Mouse (Mus musculus): Measurements from ENCODE around the gene Slc7a11. TPM values are rescaled to one million over a fixed set of nuclear protein-coding genes. Genes with fewer than 3 reads are reported as not detected.

Gene Slc7a11
- polyA plus RNA-seq, 1 experiment, result 1.4 TPM

DNA sequence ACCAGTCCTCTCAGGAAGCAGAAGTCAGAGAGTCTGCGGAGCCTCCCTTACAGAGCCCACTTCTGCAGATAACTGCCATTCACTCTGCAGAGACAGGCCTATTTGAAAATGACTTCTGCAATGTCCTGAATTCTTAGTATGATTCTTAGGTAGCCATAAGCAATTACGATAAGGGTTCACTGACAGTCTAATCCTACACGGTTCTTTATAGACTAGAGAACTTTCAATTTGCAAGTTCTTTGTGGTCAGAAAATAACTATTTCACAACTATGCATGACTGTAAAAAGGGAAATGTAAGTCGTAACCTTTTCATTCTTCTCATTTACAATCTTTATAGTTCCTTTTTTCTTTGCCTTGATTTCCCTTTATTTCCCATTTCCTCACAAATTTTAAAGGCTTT is 380.0 kb downstream of the Slc7a11 start:
- WGBS, result 54% methylated on average over 4 of the region's 4 CpGs
- H3K4me3 ChIP-seq (replicated peaks; ENCODE audit: control insufficient read depth, low read depth, low read length), result no peak overlapping the region

DNA sequence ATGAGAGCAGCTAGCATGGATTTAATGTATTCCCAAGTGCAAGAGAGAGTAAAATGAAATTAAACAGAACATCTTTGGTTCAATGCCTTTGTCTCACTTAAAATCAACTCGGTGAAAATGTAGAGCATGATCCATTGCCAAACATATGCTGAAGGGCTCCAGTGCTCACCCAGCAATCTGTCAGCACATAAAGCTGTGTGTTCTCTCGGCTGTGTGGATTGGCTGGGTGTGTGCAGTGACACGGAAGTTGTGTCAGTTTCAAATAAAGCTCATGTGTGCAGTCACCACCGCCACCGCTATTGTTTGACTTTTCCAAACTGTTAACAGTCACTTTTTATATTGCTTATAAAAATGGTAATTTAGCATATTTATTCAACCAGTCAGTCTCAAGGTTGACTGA is 398.7 kb downstream of the Slc7a11 start:
- Histone ChIP-seq H3K4me3 (replicated peaks; ENCODE audit: control insufficient read depth, low read depth, low read length) (no peak overlapping the region), H3K27ac (ENCODE audit: control insufficient read depth, insufficient read depth, low read depth, low read length, poor library complexity) (no peak overlapping the region), H3K4me1 (ENCODE audit: control insufficient read depth, insufficient read depth, low read length) (no peaks in the 10 kb centered on the region)
- 75% methylated on average over 5 of the region's 5 CpGs for WGBS
- TF ChIP-seq POLR2A (IDR thresholded peaks at IDR 0.05; ENCODE audit: borderline replicate concordance, control insufficient read depth, low read depth, low read length) (no peak), CTCF (IDR thresholded peaks at IDR 0.05; ENCODE audit: control insufficient read depth, insufficient read depth, low read length) (no peak)

More for the DNA sequence above, 380.0 kb downstream of the Slc7a11 start:
- no peak overlapping the region for H3K27ac ChIP-seq (ENCODE audit: control insufficient read depth, insufficient read depth, low read depth, low read length, poor library complexity)
- TF ChIP-seq POLR2A (IDR thresholded peaks at IDR 0.05; ENCODE audit: borderline replicate concordance, control insufficient read depth, low read depth, low read length), result no peak
- no peak for TF ChIP-seq CTCF (IDR thresholded peaks at IDR 0.05; ENCODE audit: control insufficient read depth, insufficient read depth, low read length)
- H3K4me1 ChIP-seq (ENCODE audit: control insufficient read depth, insufficient read depth, low read length), result no peaks in the 10 kb centered on the region

DNA sequence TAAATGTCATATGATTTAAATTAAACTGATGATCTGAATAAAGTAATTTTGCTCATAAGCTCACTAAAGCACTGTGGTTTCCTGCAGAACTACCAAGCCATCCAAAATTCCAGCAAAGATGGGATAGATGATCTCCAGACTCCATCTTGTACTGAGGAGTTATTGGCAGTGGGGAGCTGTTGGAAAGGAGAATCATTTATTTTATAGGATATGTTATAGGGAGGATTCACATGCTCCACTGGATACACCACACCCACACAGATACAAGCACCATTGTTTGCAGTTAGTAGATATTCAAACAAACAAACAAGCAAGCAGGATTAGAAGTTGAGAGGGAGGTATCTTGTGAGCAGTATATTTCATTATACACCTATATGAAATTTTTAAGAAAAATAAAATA is 399.3 kb downstream of the Slc7a11 start:
- Histone ChIP-seq H3K4me3 (replicated peaks; ENCODE audit: control insufficient read depth, low read depth, low read length) (no peak overlapping the region), H3K27ac (ENCODE audit: control insufficient read depth, insufficient read depth, low read depth, low read length, poor library complexity) (no peak overlapping the region), H3K4me1 (ENCODE audit: control insufficient read depth, insufficient read depth, low read length) (no peaks in the 10 kb centered on the region)
- TF ChIP-seq POLR2A (IDR thresholded peaks at IDR 0.05; ENCODE audit: borderline replicate concordance, control insufficient read depth, low read depth, low read length), result no peak
- no peak for TF ChIP-seq CTCF (IDR thresholded peaks at IDR 0.05; ENCODE audit: control insufficient read depth, insufficient read depth, low read length)

DNA sequence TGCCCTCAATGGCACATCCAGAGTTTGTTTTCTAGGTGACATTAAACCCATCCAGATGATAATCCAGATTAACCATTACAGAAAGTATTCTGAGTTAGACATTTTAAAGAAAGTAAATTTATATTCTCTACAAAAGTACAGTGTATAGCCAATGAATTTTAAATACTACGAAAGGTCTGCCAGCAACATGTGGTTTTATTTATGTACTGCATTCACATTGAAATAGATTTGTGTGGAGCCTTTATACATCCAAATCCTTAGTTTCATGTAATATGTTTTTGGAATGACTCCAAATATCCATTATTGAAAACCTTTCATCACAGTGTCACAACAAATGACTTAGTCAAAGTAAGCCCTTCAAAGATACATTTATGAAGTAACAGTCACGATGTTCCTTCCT is 402.3 kb downstream of the Slc7a11 start:
- TF ChIP-seq POLR2A (IDR thresholded peaks at IDR 0.05; ENCODE audit: borderline replicate concordance, control insufficient read depth, low read depth, low read length) (no peak), CTCF (IDR thresholded peaks at IDR 0.05; ENCODE audit: control insufficient read depth, insufficient read depth, low read length) (no peak)
- no peak overlapping the region for H3K4me3 ChIP-seq (replicated peaks; ENCODE audit: control insufficient read depth, low read depth, low read length)
- 74% methylated on average over 2 of the region's 2 CpGs for WGBS
- no peaks in the 10 kb centered on the region for H3K4me1 ChIP-seq (ENCODE audit: control insufficient read depth, insufficient read depth, low read length)
- H3K27ac ChIP-seq (ENCODE audit: control insufficient read depth, insufficient read depth, low read depth, low read length, poor library complexity), result no peak overlapping the region

DNA sequence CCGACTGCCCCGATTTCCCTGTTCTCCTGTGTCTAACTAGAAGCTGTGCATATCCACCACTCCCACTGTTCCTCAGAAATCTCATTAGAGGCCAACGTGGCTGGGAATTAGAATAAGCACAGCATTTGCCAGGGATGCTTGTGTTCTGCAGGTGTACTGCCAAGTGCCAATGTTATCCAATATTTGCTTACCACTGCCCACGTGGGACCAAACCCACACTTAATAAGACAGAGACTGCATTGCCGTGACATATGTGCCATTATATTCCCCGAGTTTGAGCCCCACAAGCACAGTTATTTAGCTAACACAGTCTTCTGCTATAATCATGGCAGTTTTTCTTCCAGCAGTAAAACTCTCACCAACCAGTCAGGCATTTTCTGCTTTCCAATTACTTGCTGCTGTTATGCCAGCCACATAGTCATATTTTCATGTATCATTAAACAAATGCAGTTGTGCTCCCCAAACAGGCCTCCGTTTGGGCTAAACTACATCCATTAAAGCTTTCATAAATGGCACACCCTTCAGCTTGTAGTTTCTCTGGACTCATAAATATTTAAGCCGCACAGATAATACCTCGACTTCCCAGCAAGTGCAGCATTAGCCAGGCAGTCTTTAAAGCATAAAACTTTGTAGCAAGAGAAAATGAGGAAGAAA is 407.4 kb downstream of the Slc7a11 start:
- WGBS, result 77% methylated on average over 9 of the region's 9 CpGs
- Histone ChIP-seq H3K4me3 (replicated peaks; ENCODE audit: control insufficient read depth, low read depth, low read length) (no peak overlapping the region), H3K27ac (ENCODE audit: control insufficient read depth, insufficient read depth, low read depth, low read length, poor library complexity) (no peak overlapping the region), H3K4me1 (ENCODE audit: control insufficient read depth, insufficient read depth, low read length) (no peaks in the 10 kb centered on the region)
- TF ChIP-seq POLR2A (IDR thresholded peaks at IDR 0.05; ENCODE audit: borderline replicate concordance, control insufficient read depth, low read depth, low read length) (no peak), CTCF (IDR thresholded peaks at IDR 0.05; ENCODE audit: control insufficient read depth, insufficient read depth, low read length) (no peak)

DNA sequence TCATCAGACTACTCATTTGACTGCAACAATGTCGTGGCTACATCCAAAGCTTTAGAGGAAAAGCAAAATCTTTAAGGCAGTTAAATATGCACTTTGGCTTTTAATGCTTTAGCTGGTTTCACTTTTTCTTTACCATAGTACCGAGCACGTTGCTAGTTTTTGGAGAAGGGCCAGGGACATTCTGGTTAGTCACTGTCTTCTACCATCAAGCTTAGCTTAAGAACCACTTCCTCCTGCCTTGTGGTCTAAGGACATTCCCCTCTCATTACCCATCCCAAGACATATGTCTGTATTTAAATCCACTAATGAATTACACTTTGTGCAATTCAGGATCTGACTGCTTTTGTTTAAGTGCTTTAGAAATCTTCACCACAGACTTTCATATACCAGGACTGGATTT is 410.1 kb downstream of the Slc7a11 start:
- WGBS, result 41% methylated on average over 3 of the region's 3 CpGs

DNA sequence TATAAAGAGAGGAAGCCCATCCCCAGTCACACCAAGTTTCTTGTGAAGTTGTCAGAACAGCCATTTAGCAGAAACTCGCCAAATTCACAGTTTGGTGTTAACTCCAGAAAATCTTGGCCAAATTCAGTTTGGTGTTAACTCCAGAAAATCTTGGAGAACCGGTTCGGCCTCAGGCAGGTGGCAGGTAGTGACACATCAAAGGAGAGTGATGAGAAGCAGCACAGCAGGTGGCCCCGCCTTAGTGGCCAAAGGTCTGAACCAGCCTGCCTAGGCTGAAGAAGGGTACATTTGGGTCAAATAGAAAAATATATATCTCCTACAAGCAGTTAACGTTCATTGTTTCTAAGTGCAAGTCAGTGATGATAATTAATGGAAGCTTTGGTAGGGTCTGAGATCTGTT is 417.4 kb downstream of the Slc7a11 start:
- TF ChIP-seq POLR2A (IDR thresholded peaks at IDR 0.05; ENCODE audit: borderline replicate concordance, control insufficient read depth, low read depth, low read length) (no peak), CTCF (IDR thresholded peaks at IDR 0.05; ENCODE audit: control insufficient read depth, insufficient read depth, low read length) (no peak)
- Histone ChIP-seq H3K4me1 (ENCODE audit: control insufficient read depth, insufficient read depth, low read length) (no peaks in the 10 kb centered on the region), H3K4me3 (replicated peaks; ENCODE audit: control insufficient read depth, low read depth, low read length) (no peak overlapping the region), H3K27ac (ENCODE audit: control insufficient read depth, insufficient read depth, low read depth, low read length, poor library complexity) (no peak overlapping the region)
- WGBS, result 45% methylated on average over 5 of the region's 5 CpGs

More for the DNA sequence above, 410.1 kb downstream of the Slc7a11 start:
- Histone ChIP-seq H3K4me3 (replicated peaks; ENCODE audit: control insufficient read depth, low read depth, low read length) (no peak overlapping the region), H3K27ac (ENCODE audit: control insufficient read depth, insufficient read depth, low read depth, low read length, poor library complexity) (no peak overlapping the region), H3K4me1 (ENCODE audit: control insufficient read depth, insufficient read depth, low read length) (no peaks in the 10 kb centered on the region)
- TF ChIP-seq CTCF (IDR thresholded peaks at IDR 0.05; ENCODE audit: control insufficient read depth, insufficient read depth, low read length), result no peak
- TF ChIP-seq POLR2A (IDR thresholded peaks at IDR 0.05; ENCODE audit: borderline replicate concordance, control insufficient read depth, low read depth, low read length), result no peak

DNA sequence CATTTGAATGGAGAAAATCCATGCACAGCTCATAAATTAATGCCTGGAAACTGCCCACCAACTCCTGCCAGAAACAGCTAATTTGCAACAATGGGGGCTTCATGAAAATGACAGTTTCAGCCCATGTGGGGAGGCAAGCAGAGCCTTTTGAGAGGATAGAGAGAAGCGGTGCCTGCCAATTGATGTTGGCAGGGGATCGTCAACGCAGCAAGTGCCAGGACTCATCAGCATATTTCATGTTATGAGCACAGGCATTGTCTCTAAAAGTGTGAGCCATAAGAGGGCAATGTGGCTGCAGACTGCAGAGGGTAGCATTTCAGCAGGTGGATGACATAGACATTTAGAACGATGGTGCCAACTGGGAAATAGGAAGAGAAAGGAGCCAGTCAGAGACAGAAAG is 429.0 kb downstream of the Slc7a11 start:
- 78% methylated on average over 4 of the region's 4 CpGs for WGBS
- H3K4me1 ChIP-seq (ENCODE audit: control insufficient read depth, insufficient read depth, low read length), result no peaks in the 10 kb centered on the region
- no peak overlapping the region for H3K27ac ChIP-seq (ENCODE audit: control insufficient read depth, insufficient read depth, low read depth, low read length, poor library complexity)
- no peak overlapping the region for H3K4me3 ChIP-seq (replicated peaks; ENCODE audit: control insufficient read depth, low read depth, low read length)
- TF ChIP-seq POLR2A (IDR thresholded peaks at IDR 0.05; ENCODE audit: borderline replicate concordance, control insufficient read depth, low read depth, low read length), result no peak
- TF ChIP-seq CTCF (IDR thresholded peaks at IDR 0.05; ENCODE audit: control insufficient read depth, insufficient read depth, low read length), result no peak

DNA sequence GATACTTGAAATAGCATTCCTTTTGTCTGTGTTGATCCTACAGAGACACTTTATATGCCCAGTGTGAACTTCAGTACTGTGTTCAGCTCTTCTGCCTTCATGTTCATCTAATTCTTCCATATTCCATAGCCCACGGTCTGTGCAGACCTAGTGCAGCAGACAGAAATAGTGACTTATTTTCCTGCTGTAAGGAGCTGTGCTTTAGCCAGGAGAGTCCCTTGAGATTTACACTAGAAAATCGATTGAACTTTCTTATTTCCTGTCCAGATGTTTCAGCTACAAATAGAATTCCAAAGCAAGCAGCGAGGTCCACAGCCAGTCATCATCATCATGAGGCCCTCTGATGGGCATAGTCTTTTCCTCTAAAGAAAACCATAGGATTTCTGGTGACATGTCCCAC is 431.4 kb downstream of the Slc7a11 start:
- TF ChIP-seq CTCF (IDR thresholded peaks at IDR 0.05; ENCODE audit: control insufficient read depth, insufficient read depth, low read length) (no peak), POLR2A (IDR thresholded peaks at IDR 0.05; ENCODE audit: borderline replicate concordance, control insufficient read depth, low read depth, low read length) (no peak)
- Histone ChIP-seq H3K4me3 (replicated peaks; ENCODE audit: control insufficient read depth, low read depth, low read length) (no peak overlapping the region), H3K4me1 (ENCODE audit: control insufficient read depth, insufficient read depth, low read length) (no peaks in the 10 kb centered on the region), H3K27ac (ENCODE audit: control insufficient read depth, insufficient read depth, low read depth, low read length, poor library complexity) (no peak overlapping the region)
- WGBS, result 68% methylated on average over 3 of the region's 3 CpGs

Data from bone marrow, adult 2 months (tissue).